Mouse (Mus musculus) CH12.LX (cell line): ENCODE data around the gene Agmat.

ENCODE experiments used
- CHD2 ChIP-seq: IDR thresholded peaks from 2 replicates; pipeline ENCODE4 v1.6.1; 2011; ENCODE audit warnings: low read length, improper control_type of control experiment
- EP300 ChIP-seq: IDR thresholded peaks from 2 replicates; pipeline ENCODE4 v1.6.1; 2011; ENCODE audit warnings: low read length, improper control_type of control experiment
- ETS1 ChIP-seq: conservative IDR thresholded peaks from 2 replicates; pipeline ENCODE4 v1.6.1; 2012; ENCODE audit warnings: low read depth, mild to moderate bottlenecking, inconsistent platforms, low read length, improper control_type of control experiment, moderate library complexity
- IRF4 ChIP-seq: IDR thresholded peaks from 2 replicates; pipeline ENCODE4 v1.6.1; 2014; ENCODE audit warnings: low read depth, mild to moderate bottlenecking, inconsistent platforms, low read length, improper control_type of control experiment
- POLR2A ChIP-seq: IDR thresholded peaks from 2 replicates; pipeline ENCODE4 v1.6.1; 2011; ENCODE audit warnings: low read depth, mild to moderate bottlenecking, improper control_type of control experiment, low read length
- USF1 ChIP-seq: IDR thresholded peaks from 2 replicates; pipeline ENCODE4 v1.6.1; 2014; ENCODE audit warnings: low read depth, mild to moderate bottlenecking, inconsistent platforms, low read length, improper control_type of control experiment

- TF ChIP-seq CHD2 (no peak), USF1 (no peak), EP300 (peak; percentile 21; the same call in 1 of the 2 replicates), POLR2A (no peak), IRF4 (peak; percentile 42; the same call in 1 of the 2 replicates), ETS1 (no peak)
Measured at GRCm38 (mm10) chr4:141797545-141797944, 51.1 kb downstream of the Agmat start.
